Mouse (Mus musculus): ENCODE measurements around the gene Kcnq2.

GRCm38 (mm10) chr2:181128963-181129362, 6.1 kb downstream of the Kcnq2 start:
- TF ChIP-seq CTCF (conservative IDR thresholded peaks at IDR 0.05; ENCODE audit: low read length) (no peak), NANOG (IDR thresholded peaks at IDR 0.05; ENCODE audit: borderline replicate concordance, low read length) (no peak)

All from E14TG2a.4 (cell line).